Mouse (Mus musculus) brain, embryonic 14.5 days (tissue): ENCODE data around the gene Hibadh.

Experiments used
- CTCF ChIP-seq: fragments of 200-500 bp; IDR thresholded peaks from 2 replicates; pipeline ENCODE4 v1.5.1; 2012; ENCODE audit warnings: inconsistent platforms, mild to moderate bottlenecking, moderate library complexity, borderline replicate concordance; ENCODE audit not compliant: insufficient read depth, insufficient read length; ENCODE audit errors: extremely low read depth
- POLR2A ChIP-seq: fragments of 200-500 bp; IDR thresholded peaks from 2 replicates; pipeline ENCODE4 v1.6.1; 2012; ENCODE audit warnings: mild to moderate bottlenecking, inconsistent platforms, borderline replicate concordance; ENCODE audit not compliant: poor library complexity, insufficient read depth, insufficient read length, severe bottlenecking; ENCODE audit errors: extremely low read depth

- TF ChIP-seq CTCF (no peak), POLR2A (no peak)
Measured at GRCm38 (mm10) chr6:52568706-52569105, 71.5 kb downstream of the Hibadh start.
